Mouse (Mus musculus): Measurements from ENCODE around the gene Vsnl1. TPM values are rescaled to one million over a fixed set of nuclear protein-coding genes. Genes with fewer than 3 reads are reported as not detected.
A peak's percentile ranks its signal among the peaks of the same experiment; 100 is the strongest.

Gene Vsnl1
- total RNA-seq, 2 experiments from 2014 or later = 447 to 452 TPM

DNA sequence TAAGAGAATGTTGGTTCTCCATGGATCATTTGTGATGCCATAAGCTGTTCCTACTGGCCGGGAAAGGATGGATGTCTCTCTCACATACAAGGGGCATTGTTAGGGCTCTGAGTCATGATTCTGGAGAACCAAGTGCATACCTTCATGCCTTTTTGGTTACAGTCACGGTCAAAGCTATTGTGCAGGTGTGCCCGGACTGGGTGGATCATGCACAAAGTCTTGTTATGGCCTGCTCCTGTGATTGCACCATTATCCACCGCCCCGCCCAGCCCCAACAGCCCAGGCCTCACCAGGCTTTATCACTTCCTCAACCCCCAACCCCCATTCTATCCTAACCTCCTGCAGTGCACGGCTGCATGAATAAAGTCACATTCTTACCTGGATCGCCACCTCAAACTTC, 47.3 kb downstream of the Vsnl1 start:
- no peak for DNase-seq (ENCODE audit: low spot score in 2 of 2)

DNA sequence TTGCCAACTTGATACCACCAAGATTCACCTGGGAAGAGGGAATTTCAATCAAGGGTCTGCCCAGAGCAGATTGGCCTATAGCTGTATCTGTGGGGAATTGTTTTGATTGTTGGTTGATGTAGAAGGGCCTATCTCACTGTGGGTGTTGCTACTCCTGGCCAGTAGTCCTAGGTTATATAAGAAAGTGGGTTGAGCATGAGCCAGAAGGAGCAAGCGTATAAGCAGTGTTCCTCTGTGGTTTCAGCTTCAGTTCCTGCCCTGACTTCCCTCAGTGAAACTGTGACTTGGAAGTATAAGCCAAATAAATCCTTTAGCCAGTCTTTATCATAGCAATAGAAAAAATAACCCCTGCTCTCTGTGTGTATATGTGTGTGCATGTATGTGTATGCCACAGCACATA, 51.7 kb downstream of the Vsnl1 start:
- no peak for DNase-seq (ENCODE audit: low spot score in 2 of 2)

DNA sequence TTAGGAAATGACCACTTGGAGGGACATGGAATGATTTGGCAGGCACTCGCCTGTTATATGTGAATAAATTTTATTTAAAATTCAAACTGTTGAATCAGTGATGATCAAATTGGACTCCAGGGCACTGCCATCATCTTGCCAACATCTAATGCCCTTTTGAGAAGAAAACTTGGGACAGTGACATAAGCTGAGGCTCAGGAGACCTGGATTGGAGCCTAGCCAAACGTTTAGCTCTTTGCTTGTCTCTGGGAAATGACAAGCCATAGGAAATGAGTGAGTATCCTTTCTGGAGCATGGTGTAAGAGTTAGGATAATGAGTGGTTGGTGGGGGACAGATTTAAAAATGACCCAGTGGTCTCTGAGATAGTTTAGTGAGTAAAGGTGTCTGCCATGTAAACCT, 57.0 kb downstream of the Vsnl1 start:
- no peak for DNase-seq (ENCODE audit: low spot score in 2 of 2)

DNA sequence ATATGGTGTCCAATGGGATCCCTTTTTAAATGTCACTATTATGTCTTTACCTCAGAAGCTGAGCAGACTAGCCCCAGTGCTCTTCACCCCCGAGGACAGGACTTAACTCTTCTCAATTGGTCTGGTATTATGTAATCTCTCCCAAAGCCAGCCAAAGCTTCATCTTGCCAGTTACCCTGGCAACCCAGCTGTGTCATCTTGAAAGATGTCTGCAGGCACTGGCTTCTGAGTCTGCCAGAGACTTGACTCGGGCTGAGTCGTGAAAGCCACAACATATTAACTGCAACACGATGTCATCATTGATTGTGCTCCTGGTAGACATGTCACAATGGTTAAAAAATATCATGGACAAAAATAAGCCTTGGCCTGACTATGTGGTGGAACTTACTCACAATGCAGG, 66.4 kb downstream of the Vsnl1 start:
- peak; percentile 59 to 75 for DNase-seq (ENCODE audit: low spot score in 2 of 2)

DNA sequence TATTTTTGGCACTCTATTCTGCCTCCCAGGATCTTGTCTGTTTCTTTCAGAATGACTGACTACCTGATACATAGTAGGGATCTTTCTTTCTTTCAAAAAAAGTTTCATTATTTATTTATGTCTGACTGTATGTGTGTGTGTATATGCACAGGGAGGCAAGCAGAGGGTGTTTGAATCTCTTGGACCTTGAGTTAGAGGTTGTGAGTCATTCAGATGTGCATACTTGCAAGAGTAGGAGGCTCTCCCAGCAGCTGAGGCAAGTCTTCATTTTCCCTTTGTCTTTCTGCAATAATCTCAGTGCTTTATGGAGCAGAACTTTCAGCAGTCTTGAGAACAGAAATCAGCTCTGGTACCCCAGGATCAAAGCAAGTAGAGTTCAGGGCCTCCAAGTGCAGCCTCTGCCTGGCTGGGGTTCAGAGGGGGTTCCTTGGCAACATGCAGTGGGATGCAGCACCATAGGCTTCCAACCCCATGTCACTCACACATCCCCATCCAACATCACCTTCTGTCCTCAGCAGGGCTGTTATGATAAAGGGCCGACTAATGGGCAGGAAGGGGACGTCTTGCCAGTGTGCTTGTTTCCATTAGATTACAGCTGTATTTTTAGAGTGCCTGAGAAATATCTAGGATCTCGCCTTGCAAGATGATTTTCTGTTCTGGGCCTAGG, 69.2 kb downstream of the Vsnl1 start:
- DNase-seq (ENCODE audit: low spot score in 2 of 2) = no peak

DNA sequence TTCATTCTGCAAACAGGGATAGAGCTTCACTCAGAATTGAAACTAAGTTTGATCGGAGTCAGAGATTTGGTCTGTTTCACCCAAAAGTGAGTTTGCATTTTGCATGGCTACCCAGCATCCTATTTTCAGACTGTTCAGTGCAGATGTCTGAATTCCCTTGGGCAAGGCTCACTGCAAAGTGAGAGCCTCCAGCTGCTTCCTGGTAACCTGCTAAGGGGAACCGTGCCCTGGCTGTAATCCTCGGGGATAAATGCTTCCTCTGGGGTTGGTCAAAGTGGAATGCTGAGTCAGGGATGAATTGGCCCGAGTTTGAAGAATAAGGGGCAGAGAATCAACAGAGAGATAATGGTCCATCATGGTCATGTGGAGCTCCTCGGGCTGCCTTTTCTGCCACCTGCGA, 71.5 kb downstream of the Vsnl1 start:
- DNase-seq (ENCODE audit: low spot score in 2 of 2) = no peak

DNA sequence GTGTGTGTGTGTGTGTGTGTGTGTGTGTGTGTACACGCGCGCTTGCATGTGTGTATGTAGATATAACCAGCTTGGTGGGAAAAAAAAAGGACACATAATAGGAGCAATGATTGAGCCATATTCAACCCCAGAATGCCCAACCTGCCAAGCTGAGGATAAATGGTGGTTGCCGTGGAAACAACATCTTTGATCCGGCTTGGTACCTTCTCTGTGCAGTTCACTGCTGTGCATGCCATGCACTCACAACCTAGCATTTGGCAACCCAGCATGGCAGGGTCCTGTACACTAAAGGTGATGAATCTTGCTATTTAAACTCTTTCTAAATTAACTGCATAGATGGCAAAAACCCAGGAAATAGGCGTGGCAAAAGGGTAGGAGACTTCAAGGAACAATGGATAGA, 74.0 kb downstream of the Vsnl1 start:
- DNase-seq (ENCODE audit: low spot score in 2 of 2) = no peak

DNA sequence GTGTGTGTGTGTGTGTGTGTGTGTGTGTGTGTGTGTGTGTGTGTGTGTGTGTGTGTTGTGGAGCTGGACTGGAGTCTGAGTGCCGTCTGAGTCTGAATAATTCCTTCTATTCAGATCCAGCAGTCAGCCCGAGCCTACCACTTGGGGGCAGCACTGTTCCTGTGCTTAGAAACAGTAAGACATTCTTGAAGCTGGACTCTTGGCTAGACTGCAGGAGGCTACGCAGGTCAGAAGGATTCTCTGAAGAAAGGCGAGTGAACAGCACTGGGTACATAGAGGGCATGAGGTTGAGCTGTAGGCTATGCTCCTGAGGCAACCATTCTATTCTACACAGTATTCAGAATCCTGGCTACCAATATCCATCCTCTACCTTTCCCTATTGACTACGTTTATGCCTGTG, 85.5 kb downstream of the Vsnl1 start:
- peak; percentile 54 to 92 for DNase-seq (ENCODE audit: low spot score in 2 of 2)

DNA sequence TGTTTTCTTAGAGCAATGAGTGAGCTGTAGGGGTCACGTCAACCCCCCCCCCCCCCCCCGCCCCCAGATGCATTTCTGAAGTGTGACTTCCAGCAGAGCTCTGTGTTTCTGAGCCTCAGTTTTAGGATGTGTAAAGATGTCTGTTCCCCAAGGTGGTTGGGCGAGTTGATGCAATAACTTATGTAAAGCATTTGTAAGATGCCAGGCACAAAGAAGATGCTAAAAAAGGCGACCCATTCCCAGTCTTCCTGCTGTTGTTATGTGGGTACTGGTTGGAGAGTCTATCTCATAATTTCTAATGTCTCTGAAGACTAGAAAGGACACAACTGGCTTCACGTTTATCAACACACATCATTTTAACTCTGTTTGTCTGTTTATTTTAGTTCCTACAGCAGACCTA, 86.5 kb downstream of the Vsnl1 start:
- no peak for DNase-seq (ENCODE audit: low spot score in 2 of 2)

DNA sequence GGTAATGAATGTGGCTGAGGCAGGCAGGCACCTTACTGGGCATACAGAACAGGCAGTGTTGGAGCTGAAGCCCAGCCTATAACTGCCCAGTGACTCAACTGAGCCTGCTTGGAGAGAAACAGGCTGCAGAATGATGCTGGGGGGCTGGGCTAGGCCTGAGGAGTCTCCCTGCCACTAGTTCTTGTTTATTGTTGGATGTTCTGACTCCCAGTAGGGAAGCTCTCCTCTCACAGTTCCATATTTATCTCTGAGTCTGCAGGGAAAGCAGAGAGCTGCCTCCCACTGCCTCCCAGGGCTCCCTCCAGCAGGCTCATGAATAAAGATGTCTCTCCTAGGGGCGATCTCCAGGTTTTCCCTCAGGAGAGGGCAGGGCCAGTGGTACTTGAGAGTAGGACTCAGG, 88.0 kb downstream of the Vsnl1 start:
- DNase-seq (ENCODE audit: low spot score in 2 of 2) = peak; percentile 43 to 60

DNA sequence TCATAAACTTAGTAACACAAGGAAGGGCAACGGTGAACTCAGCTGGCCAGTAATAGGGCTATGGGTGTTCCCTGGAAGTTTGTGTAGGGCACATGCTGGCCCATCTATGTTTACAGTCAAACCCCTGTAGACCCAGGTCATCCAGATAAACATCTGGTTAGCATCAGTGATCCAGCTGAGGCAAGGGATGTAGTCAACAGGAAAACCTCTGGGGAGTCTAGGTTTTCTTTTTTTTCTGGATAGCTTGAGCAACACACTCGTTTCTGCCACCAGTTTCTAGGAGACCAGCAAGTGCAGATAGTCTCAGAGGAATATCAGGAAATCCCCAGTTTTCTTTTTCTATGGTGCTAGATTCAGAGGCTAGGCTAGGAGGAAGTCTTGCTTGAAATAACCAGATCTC, 90.5 kb downstream of the Vsnl1 start:
- no peak for DNase-seq (ENCODE audit: low spot score in 2 of 2)

DNA sequence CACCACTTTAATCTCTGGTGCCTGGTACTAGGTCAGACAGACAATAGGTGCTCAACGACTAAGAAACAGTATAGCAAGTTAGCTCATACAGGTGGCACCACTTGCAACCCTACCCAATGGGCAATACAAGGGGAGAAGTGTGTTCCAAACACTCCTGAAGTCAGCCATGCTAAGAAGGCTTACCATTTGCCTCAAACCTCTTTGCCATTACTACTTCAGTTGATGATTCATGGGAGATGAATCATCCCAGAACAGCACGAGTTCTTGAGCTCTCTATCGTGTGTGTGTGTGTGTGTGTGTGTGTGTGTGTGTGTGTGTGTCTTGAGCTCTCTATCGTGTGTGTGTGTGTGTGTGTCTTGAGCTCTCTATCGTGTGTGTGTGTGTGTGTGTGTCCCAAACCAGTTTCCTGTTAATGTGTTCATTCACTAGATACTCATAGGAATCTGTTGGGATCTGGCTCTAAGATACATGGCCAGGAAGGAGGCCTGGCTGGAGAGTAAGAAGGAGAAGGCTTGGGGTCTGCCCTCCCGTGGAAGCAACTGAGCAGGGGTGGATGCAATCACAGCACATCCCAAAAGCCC, 94.3 kb downstream of the Vsnl1 start:
- DNase-seq (ENCODE audit: low spot score in 2 of 2) = no peak

DNA sequence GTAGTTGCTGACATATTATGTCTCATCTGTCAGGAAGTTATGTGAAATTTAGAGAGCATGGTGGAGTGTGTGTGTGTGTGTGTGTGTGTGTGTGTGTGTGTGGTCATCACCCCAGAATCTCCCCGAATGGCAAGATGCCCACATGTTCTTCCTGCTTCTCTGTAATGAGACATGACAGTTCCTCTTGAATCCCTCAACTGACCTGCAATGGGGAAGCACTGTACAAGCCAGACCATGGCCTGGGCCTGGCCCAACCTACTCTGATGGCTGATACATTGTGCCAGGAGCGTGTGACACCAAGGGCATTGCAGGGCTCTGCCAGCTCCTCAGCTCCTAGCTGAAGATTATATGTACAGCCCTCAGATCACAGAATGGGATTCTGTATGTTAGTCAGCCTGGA, 98.2 kb downstream of the Vsnl1 start:
- no peak for DNase-seq (ENCODE audit: low spot score in 2 of 2)

DNA sequence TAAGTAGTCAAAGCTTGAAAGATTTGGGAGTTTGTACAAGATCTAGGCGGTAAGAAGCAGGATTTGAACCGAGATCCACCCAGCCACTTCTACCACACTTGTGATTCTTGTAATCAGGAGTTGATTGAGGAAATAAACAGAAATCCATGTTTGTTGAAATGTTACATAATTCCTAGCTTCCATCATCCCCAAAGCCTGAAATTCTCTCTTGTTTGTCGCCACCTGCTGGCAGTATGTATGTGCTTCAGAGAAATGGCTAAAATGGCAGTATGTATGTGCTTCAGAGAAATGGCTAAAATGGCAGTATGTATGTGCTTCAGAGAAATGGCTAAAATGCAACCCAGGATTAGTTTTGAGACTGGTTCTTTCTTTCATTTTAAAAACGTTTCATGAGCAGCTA, 99.6 kb downstream of the Vsnl1 start:
- DNase-seq (ENCODE audit: low spot score in 2 of 2) = peak; percentile 19 to 70

DNA sequence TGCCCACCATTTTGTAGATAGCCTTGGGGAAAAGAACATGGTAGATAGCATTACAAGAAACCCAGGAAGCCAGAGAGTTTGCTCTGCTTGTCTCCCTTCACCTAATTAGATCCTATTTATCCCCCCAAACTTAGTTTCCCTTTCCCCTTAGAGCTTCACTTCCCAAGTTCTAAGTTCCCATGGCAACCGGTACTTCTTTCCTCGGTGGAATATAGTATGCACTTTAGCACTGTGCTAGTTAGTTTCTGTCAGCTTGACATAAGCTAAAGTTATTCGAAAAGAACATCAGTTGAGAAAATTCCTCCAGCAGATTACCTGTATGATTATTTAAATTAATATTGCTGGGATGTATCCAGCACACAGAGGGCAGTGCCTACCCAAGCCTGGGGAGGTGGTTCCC, 109.9 kb downstream of the Vsnl1 start:
- no peak for DNase-seq (ENCODE audit: low spot score in 2 of 2)

DNA sequence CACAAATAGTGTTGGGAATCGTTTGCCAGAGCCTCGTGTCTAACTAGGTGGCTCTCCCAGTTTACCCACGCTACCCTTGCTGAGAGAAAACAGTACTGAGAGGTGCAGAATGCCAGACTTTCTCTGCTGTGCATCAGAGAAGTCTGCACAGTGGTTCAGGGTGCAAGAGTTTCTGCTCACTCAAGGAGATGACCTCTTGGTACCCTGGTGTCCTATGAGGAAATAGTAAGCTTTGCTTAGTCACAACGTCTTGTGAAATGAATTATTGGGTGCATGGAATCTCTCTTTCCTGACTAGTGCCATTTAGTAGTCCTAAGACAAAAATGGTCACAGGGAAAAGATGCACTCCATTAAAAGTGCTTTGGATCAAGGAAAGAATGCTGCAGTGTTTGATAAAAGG, 111.9 kb downstream of the Vsnl1 start:
- no peak for DNase-seq (ENCODE audit: low spot score in 2 of 2)

DNA sequence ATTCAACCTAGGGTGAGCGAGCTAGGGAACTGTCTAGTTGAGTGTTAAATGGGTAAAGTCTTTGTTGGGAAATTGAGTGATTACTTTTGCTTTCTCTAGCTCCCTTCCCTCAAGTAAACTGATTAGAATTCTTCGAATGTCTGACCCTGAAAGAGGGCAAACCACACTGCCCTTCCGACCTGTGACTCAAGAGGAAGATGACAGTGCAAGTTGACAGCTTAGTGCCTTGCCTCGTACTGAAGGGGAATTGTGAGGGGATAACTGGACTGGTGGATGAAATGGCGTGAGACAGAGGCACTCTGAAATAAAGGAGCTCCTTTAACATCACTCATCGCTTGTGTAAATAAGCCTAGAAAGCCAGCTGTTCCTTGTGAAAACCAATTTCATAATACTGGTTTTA, 118.7 kb downstream of the Vsnl1 start:
- no peak for DNase-seq (ENCODE audit: low spot score in 2 of 2)

DNA sequence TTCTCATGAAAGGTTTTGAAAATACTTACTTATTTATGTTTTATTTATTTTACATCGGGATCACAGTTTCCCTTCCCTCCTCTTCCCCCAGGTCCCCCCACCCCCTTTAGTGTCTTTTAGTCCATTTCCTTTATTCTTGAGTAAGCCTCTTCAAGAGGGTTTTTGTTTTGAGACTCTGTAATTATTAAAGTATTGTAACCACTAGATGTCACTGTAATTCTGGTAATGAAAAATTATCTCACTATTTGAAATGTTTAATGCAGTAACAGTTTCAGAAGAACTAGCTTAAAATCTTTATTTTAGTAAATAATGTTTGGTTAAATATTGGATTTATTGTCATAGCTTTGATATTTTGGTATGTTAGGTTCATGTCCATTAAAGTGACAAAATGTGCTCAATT, 122.6 kb downstream of the Vsnl1 start:
- no peak for DNase-seq (ENCODE audit: low spot score in 2 of 2)

DNA sequence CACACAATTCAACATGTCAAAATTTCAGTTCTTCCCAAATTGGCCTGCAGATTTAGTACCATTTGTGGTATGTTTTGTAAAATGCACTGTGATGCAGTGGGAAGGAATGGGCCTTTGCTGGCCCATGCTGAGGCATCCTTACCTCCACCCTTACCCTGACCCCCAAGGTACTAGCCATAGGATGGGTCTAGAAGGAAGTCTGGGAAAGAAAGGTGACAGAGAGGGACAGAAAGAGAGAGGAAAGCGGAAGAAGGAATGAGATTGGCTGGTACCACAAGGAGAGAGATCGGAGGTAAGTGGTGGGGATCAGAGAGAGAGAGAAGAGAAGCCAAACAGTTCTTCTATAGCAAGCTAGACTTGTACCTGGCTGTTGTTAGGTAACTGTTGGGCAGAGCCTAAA, 125.3 kb downstream of the Vsnl1 start:
- DNase-seq (ENCODE audit: low spot score in 2 of 2) = no peak

DNA sequence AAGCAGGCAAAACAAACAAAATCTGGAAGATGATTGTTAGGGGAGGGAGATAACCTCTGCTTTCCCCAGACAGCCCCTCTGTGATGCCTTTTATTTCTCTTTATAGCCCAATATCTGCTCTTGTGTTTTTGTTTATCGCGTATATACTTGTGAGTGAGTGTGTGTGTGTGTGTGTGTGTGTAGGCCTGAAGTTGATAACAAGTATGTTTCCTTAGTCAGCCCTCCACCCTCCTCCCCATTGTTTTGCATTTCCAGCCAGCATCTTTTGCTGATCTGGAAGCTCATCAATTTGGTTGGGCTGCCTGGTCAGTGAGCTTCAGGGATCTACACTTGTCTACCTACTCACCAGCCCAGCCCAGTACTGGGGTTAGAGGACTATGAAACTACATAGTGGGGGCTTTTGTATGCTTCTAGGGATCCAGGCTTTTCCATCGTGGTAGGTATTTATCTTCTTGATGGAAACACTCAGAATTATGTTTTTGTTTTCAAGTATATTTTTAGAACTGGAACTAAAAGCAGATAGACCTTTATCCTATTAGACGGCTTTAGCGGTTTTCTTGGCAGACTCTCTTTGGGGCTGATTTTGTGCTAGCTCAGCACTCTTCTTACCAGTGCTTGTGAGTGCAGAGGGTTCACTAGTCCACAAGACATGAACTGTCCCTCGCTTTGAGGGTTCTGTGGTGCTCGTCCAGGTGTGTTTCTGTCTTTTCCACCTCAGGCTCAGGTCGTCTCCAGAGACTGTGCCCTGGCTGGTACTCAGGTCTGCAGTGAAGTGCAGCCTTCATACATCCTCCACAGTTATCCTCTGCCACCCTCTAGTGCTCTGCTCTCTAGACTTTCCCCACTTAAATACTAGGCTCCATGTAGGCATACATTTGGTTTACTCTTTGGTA, 129.4 kb downstream of the Vsnl1 start:
- DNase-seq (ENCODE audit: low spot score in 2 of 2) = no peak

DNA sequence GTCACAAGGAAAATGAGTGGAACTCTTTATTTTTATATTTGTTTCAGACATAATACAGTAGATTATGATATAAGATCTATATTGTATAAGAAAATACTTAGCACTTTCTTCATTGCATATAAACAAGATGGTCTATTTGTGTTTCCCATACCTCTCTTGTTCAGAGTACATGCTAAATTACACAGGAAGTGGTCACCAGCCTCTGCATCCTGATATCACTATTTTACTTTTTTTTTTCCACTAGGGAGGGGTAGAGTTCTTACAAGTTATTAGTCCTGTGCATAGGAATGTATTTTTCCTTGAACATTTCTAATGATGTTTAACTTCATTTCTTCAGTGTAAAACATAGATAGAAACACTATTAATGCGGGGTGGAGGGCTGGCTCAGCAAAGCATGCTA, 135.6 kb downstream of the Vsnl1 start:
- DNase-seq (ENCODE audit: low spot score in 2 of 2) = no peak

DNA sequence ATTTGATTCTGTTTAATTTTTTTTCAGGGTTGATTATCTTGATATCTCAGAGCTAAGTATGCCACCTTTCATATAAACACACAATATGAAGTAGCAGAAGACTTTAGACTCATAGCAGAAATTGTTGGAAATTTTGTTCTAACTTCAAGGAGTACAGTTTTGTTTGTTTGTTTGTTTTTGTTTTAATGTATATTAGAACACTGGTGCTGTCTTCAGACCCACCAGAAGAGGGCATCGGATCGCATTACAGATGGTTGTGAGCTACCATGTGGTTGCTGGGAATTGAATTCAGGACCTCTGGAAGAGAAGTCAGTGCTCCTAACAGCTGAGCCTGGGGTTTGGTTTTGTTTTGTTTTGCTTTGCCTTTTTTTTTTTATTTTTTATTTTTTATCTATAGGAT, 150.0 kb downstream of the Vsnl1 start:
- DNase-seq (ENCODE audit: low spot score in 2 of 2) = no peak

DNA sequence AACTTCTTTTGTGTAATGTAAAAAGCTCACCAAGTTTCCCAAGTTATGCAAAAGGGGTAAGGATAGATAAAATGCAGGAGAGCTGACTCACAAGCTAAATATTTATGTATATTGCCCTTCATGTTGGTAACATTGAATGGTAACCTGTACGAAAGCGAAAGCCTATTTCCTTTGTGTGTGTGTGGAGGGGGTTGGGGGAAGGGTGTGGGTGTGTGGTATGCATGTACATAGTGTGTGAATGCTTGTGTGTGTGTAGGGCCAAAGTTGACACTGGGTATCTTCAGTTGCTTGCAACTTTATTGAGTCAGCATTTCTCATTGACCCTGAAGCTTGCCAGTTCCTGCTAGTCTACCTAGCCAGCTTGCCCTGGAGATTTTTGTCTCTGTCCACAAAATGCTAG, 154.8 kb downstream of the Vsnl1 start:
- no peak for DNase-seq (ENCODE audit: low spot score in 2 of 2)
